Mouse (Mus musculus): ENCODE results near the gene Col24a1.

DNA sequence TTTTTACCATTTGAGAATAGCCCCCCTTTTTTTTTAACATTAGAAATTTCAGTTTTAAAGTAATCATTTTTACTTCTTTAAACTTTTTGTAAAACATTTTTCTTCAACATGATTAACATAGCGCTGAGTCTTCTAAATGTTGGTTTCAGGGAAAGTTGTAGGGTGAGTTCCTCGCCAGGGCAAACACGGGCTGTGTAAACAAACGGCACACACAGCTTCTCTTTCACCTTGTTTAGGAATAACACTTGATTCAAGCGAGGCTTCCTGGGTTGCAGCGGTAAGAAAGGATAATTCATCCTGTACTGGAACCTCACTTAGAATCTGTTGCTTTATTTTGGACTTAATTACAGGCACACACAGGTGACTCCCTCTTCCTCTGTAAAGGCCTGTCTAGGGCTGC is 309.1 kb downstream of the Col24a1 start:
- TF ChIP-seq CEBPB (IDR thresholded peaks at IDR 0.05; ENCODE audit: insufficient read depth, poor library complexity, severe bottlenecking) (no peak), TCF12 (IDR thresholded peaks at IDR 0.05; ENCODE audit: insufficient read depth, poor library complexity, severe bottlenecking) (no peak), POLR2A (IDR thresholded peaks at IDR 0.05; ENCODE audit: insufficient read length, low read depth) (no peak), USF1 (IDR thresholded peaks at IDR 0.05; ENCODE audit: low read depth) (no peak), POLR2AphosphoS2 (IDR thresholded peaks at IDR 0.05; ENCODE audit: insufficient read length, low read depth) (no peak), E2F4 (IDR thresholded peaks at IDR 0.05; ENCODE audit: insufficient read depth) (no peak), MYOD1 (IDR thresholded peaks at IDR 0.05; ENCODE audit: control insufficient read depth in 1 of 3, insufficient read length in 2 of 3, low read depth in 2 of 3) (no peak), MAX (IDR thresholded peaks at IDR 0.05; ENCODE audit: low read depth) (no peak), MYOG (IDR thresholded peaks at IDR 0.05; ENCODE audit: control insufficient read depth in 1 of 3, insufficient read depth in 1 of 3, insufficient read length in 2 of 3, low read depth in 2 of 3) (no peak), REST (IDR thresholded peaks at IDR 0.05; ENCODE audit: insufficient read depth, insufficient read length) (no peak)
